Mouse (Mus musculus) right cerebral cortex, postnatal 14 days (tissue): ENCODE data around the gene Med12l.
"Not testable (repeated sequence)": the region's sequence is repeated elsewhere in the genome, so short reads cannot be mapped to it uniquely, and the experiment has no call there.

Experiments
- DNase-seq: peaks from one replicate; pipeline ENCODE4 v3.0.0; 2022

Med12l gene

GRCm38 (mm10) chr3:59102146-59102545, 96.5 kb downstream of the Med12l start:
- DNase-seq, result no peak

GRCm38 (mm10) chr3:59104462-59104861, 98.8 kb downstream of the Med12l start:
- no peak for DNase-seq

- DNase-seq, result no peak
These were observed 101.8 kb downstream of the Med12l start for GRCm38 (mm10) chr3:59107439-59107838.

- DNase-seq, result not testable (repeated sequence)
These were observed 104.2 kb downstream of the Med12l start for GRCm38 (mm10) chr3:59109834-59110233.

- no peak for DNase-seq
These were observed 106.3 kb downstream of the Med12l start for GRCm38 (mm10) chr3:59111944-59112343.

GRCm38 (mm10) chr3:59113291-59113690, 107.7 kb downstream of the Med12l start:
- DNase-seq, result not testable (repeated sequence)

- DNase-seq, result no peak
These were observed 108.4 kb downstream of the Med12l start for GRCm38 (mm10) chr3:59113973-59114517.

GRCm38 (mm10) chr3:59121067-59121730, 115.6 kb downstream of the Med12l start:
- DNase-seq, result no peak

- no peak for DNase-seq
These were observed 116.3 kb downstream of the Med12l start for GRCm38 (mm10) chr3:59121780-59122449.

GRCm38 (mm10) chr3:59125022-59125421, 119.4 kb downstream of the Med12l start:
- DNase-seq, result no peak

GRCm38 (mm10) chr3:59125783-59126555, 120.3 kb downstream of the Med12l start:
- DNase-seq, result no peak

- no peak for DNase-seq
These were observed 123.1 kb downstream of the Med12l start for GRCm38 (mm10) chr3:59128681-59129080.

- DNase-seq, result no peak
These were observed 123.9 kb downstream of the Med12l start for GRCm38 (mm10) chr3:59129547-59129946.

GRCm38 (mm10) chr3:59130431-59130830, 124.8 kb downstream of the Med12l start:
- DNase-seq, result no peak

- no peak for DNase-seq
These were observed 125.5 kb downstream of the Med12l start for GRCm38 (mm10) chr3:59131081-59131480.

GRCm38 (mm10) chr3:59131966-59132365, 126.3 kb downstream of the Med12l start:
- no peak for DNase-seq

- DNase-seq, result no peak
These were observed 127.6 kb downstream of the Med12l start for GRCm38 (mm10) chr3:59133189-59133588.

- DNase-seq, result no peak
These were observed 130.5 kb downstream of the Med12l start for GRCm38 (mm10) chr3:59135911-59136653.

GRCm38 (mm10) chr3:59138946-59139468, 133.4 kb downstream of the Med12l start:
- no peak for DNase-seq

GRCm38 (mm10) chr3:59139651-59140051, 134.0 kb downstream of the Med12l start:
- DNase-seq, result no peak

GRCm38 (mm10) chr3:59140115-59140514, 134.5 kb downstream of the Med12l start:
- no peak for DNase-seq

- DNase-seq, result not testable (repeated sequence)
These were observed 135.3 kb downstream of the Med12l start for GRCm38 (mm10) chr3:59140941-59141340.
